Mouse (Mus musculus) limb, embryonic 15.5 days (tissue): ENCODE data around the gene C1qb. TPM values are rescaled to one million over a fixed set of nuclear protein-coding genes. Genes with fewer than 3 reads are reported as not detected.

Source experiments
- ATAC-seq: fragments of 200-750 bp; cut with Nextera tagmentation; 2 replicates; pipeline ENCODE4 v1.8.0; 2017; ENCODE audit warnings: low read depth, moderate TSS enrichment; ENCODE audit not compliant: insufficient number of reproducible peaks, low FRiP score, low TSS enrichment
- H3K27ac ChIP-seq: fragments of 300-500 bp; sonication (generic); 2 replicates; pipeline ENCODE4 v1.5.1; 2015; ENCODE audit warnings: moderate library complexity, mild to moderate bottlenecking, inconsistent platforms
- H3K27me3 ChIP-seq: fragments of 300-500 bp; sonication (generic); 2 replicates; pipeline ENCODE4 v1.6.1; 2015; ENCODE audit warnings: inconsistent platforms
- H3K36me3 ChIP-seq: fragments of 300-500 bp; sonication (generic); 2 replicates; pipeline ENCODE4 v1.6.1; 2015; ENCODE audit warnings: inconsistent platforms
- H3K4me1 ChIP-seq: fragments of 300-500 bp; sonication (generic); 2 replicates; pipeline ENCODE4 v1.6.1; 2015; ENCODE audit warnings: inconsistent platforms
- H3K4me2 ChIP-seq: fragments of 300-500 bp; sonication (generic); 2 replicates; pipeline ENCODE4 v1.6.1; 2015; ENCODE audit warnings: mild to moderate bottlenecking, inconsistent platforms
- H3K4me3 ChIP-seq: fragments of 300-500 bp; sonication (generic); 2 replicates; pipeline ENCODE4 v1.5.1; 2015; ENCODE audit warnings: mild to moderate bottlenecking, inconsistent platforms
- H3K9ac ChIP-seq: fragments of 300-500 bp; sonication (generic); 2 replicates; pipeline ENCODE4 v1.6.1; 2015; ENCODE audit warnings: inconsistent platforms
- H3K9me3 ChIP-seq: fragments of 300-500 bp; sonication (generic); 2 replicates; pipeline ENCODE4 v1.6.1; 2016; ENCODE audit warnings: inconsistent platforms
- WGBS: fragments of 180-500 bp; shearing (Covaris S2); methylation state at CpG from one replicate; pipeline ENCODE4 v1.1.7; 2015; 5-methylcytosine and 5-hydroxymethylcytosine counted together
- polyA plus RNA-seq: library from polyadenylated mRNA; unstranded; fragments of >200 nt; fragmentation: Nextera tagmentation; extraction: Ambion mirVana; gene quantifications from 2 replicates; pipeline ENCODE4 v1.2.1, GENCODE M21; 2015

Gene C1qb
- polyA plus RNA-seq, 1 experiment from 2014 or later, result 75.5 TPM

GRCm38 (mm10) chr4:136864751-136865470 lies 21.1 kb downstream of the C1qb start:
- H3K27me3 ChIP-seq, result peaks cover 9% of the 10 kb centered on the region
- no peak overlapping the region for H3K27ac ChIP-seq
- H3K9me3 ChIP-seq, result no peaks in the 10 kb centered on the region
- 7% methylated on average over 15 of the region's 15 CpGs for WGBS
- H3K9ac ChIP-seq, result no peak overlapping the region
- H3K4me1 ChIP-seq, result peaks cover 14% of the 10 kb centered on the region
- no peak overlapping the region for H3K4me3 ChIP-seq
- no peak for ATAC-seq
- no peak overlapping the region for H3K4me2 ChIP-seq
- no peaks in the 10 kb centered on the region for H3K36me3 ChIP-seq

- WGBS, result 47% methylated on average over 9 of the region's 9 CpGs
- no peak overlapping the region for H3K9ac ChIP-seq
These were observed 22.5 kb downstream of the C1qb start for GRCm38 (mm10) chr4:136863517-136863916.

GRCm38 (mm10) chr4:136862411-136862810 lies 23.6 kb downstream of the C1qb start:
- Histone ChIP-seq H3K27me3 (peaks cover 9% of the 10 kb centered on the region), H3K27ac (no peak overlapping the region), H3K4me3 (no peak overlapping the region), H3K4me1 (peaks cover 14% of the 10 kb centered on the region), H3K4me2 (no peak overlapping the region), H3K36me3 (no peaks in the 10 kb centered on the region), H3K9ac (no peak overlapping the region), H3K9me3 (no peaks in the 10 kb centered on the region)
- 73% methylated on average over 2 of the region's 2 CpGs for WGBS
- ATAC-seq, result no peak

More at GRCm38 (mm10) chr4:136863517-136863916, 22.5 kb downstream of the C1qb start:
- H3K36me3 ChIP-seq, result no peaks in the 10 kb centered on the region
- no peaks in the 10 kb centered on the region for H3K9me3 ChIP-seq
- peaks cover 9% of the 10 kb centered on the region for H3K27me3 ChIP-seq
- ATAC-seq, result no peak
- no peak overlapping the region for H3K4me3 ChIP-seq
- H3K27ac ChIP-seq, result no peak overlapping the region
- H3K4me1 ChIP-seq, result peaks cover 14% of the 10 kb centered on the region
- no peak overlapping the region for H3K4me2 ChIP-seq

GRCm38 (mm10) chr4:136861806-136862205 lies 24.2 kb downstream of the C1qb start:
- Histone ChIP-seq H3K4me1 (peaks cover 14% of the 10 kb centered on the region), H3K27me3 (peaks cover 9% of the 10 kb centered on the region), H3K36me3 (no peaks in the 10 kb centered on the region), H3K9me3 (no peaks in the 10 kb centered on the region), H3K9ac (no peak overlapping the region), H3K4me3 (no peak overlapping the region), H3K4me2 (no peak overlapping the region), H3K27ac (no peak overlapping the region)
- ATAC-seq, result no peak
- 12% methylated on average over 17 of the region's 17 CpGs for WGBS

DNA sequence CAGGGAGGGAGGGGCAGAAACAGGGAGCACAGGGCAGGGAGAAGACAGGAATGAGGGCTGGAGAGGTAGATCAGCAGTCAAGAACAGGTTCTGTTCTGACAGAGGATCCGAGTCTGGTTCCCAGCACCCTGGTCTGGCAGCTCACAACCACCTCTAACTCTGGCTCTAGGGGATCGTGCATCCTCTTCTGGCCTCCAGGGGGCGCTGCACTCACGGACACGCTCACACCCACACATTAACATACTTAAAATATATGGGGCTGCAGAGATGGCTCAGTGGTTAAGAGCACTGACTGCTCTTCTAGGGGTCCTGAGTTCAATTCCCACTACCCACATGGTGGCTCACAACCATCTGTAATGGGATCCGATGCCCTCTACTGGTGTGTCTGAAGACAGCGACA lies 26.0 kb downstream of the C1qb start:
- H3K36me3 ChIP-seq, result no peaks in the 10 kb centered on the region
- H3K9me3 ChIP-seq, result no peaks in the 10 kb centered on the region
- WGBS, result 86% methylated on average over 7 of the region's 7 CpGs
- H3K4me1 ChIP-seq, result peaks cover 13% of the 10 kb centered on the region
- no peak overlapping the region for H3K4me3 ChIP-seq
- no peak overlapping the region for H3K27ac ChIP-seq
- H3K9ac ChIP-seq, result no peak overlapping the region
- peaks cover 9% of the 10 kb centered on the region for H3K27me3 ChIP-seq
- ATAC-seq, result no peak
- H3K4me2 ChIP-seq, result no peak overlapping the region

DNA sequence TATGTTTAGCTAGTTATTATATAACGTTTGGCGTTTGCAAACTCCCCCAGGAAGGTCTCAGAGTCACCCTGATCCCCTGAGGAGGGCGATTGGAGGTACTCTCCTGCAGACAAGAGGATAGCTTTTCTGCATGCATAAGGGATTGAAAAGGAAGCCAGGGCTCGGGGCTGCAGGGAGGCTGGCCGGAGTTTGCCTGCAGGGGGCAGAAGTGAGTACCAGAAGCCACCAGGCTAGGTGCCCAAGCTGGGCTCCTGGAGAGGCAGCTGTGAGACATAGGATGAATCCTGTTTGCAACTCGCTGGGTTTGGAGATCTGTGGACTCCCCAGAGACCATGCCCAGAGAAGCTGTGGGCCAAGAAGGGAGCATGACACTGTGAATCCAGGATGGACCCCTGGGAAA lies 30.9 kb downstream of the C1qb start:
- no peaks in the 10 kb centered on the region for H3K27me3 ChIP-seq
- no peak for ATAC-seq

DNA sequence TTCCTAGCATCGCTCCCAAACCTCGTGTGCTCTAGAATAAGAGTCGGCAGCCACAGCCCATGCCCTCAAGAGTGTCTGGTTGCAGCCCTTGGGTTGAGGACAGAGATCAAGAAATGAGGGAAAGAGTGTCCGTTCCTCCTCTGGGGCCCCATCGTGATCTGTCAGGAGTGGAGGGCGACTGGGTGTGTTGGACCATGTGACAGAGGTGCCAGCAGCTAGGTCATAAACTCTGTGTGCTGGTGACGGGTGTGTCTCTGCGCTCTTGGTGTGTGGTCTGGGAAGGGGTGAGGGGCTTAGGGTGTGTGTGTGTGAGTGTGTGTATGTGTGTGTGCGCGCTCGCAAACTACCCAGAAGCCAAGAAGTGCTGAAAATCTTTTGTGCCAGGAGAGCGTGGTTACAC lies 33.0 kb downstream of the C1qb start:
- no peak overlapping the region for H3K4me3 ChIP-seq
- 57% methylated on average over 12 of the region's 12 CpGs for WGBS
- H3K9ac ChIP-seq, result no peak overlapping the region
- no peak overlapping the region for H3K4me2 ChIP-seq
- no peak overlapping the region for H3K27ac ChIP-seq
- H3K4me1 ChIP-seq, result no peaks in the 10 kb centered on the region
- no peak for ATAC-seq
- H3K9me3 ChIP-seq, result no peaks in the 10 kb centered on the region
- no peaks in the 10 kb centered on the region for H3K27me3 ChIP-seq
- no peaks in the 10 kb centered on the region for H3K36me3 ChIP-seq

More for the DNA sequence above, 30.9 kb downstream of the C1qb start:
- Histone ChIP-seq H3K4me3 (no peak overlapping the region), H3K9me3 (no peaks in the 10 kb centered on the region), H3K4me2 (no peak overlapping the region), H3K36me3 (no peaks in the 10 kb centered on the region), H3K4me1 (no peaks in the 10 kb centered on the region), H3K27ac (no peak overlapping the region), H3K9ac (no peak overlapping the region)
- WGBS, result 37% methylated on average over 6 of the region's 6 CpGs

GRCm38 (mm10) chr4:136852119-136852518 lies 33.9 kb downstream of the C1qb start:
- H3K4me2 ChIP-seq, result no peak overlapping the region
- 43% methylated on average over 5 of the region's 5 CpGs for WGBS
- no peak overlapping the region for H3K9ac ChIP-seq
- no peaks in the 10 kb centered on the region for H3K4me1 ChIP-seq
- no peak for ATAC-seq
- H3K9me3 ChIP-seq, result no peaks in the 10 kb centered on the region
- no peak overlapping the region for H3K27ac ChIP-seq
- no peaks in the 10 kb centered on the region for H3K27me3 ChIP-seq
- no peak overlapping the region for H3K4me3 ChIP-seq
- H3K36me3 ChIP-seq, result no peaks in the 10 kb centered on the region

- WGBS, result 51% methylated on average over 4 of the region's 4 CpGs
- Histone ChIP-seq H3K27me3 (no peaks in the 10 kb centered on the region), H3K4me3 (no peak overlapping the region)
These were observed 37.4 kb downstream of the C1qb start for GRCm38 (mm10) chr4:136848565-136848964.

GRCm38 (mm10) chr4:136847166-136847565 lies 38.8 kb downstream of the C1qb start:
- 80% methylated on average over 6 of the region's 6 CpGs for WGBS

More at GRCm38 (mm10) chr4:136848565-136848964, 37.4 kb downstream of the C1qb start:
- Histone ChIP-seq H3K36me3 (no peaks in the 10 kb centered on the region), H3K9ac (no peak overlapping the region), H3K4me1 (no peaks in the 10 kb centered on the region), H3K4me2 (no peak overlapping the region), H3K27ac (no peak overlapping the region), H3K9me3 (no peaks in the 10 kb centered on the region)
- ATAC-seq, result no peak

DNA sequence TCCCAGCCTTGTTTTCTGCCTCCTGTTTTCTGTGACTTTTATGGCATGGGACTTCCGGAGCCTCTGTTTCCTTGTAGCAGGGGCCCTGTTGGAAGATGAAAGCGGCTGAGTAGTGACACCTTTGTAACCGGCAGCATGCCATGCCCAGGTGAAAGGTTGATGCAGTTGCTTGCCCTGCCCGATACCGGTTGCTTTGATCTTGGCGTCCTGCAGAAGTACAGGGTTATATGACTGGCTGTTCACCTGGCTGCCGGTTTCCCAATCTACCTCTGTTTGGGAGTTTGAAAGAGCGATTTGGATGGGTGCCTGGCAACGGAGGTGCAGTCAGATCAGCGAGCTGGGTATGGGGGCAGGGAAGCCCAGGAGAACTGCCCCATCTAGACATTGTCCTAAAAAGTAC lies 43.2 kb downstream of the C1qb start:
- H3K4me1 ChIP-seq, result peaks cover under 1% of the 10 kb centered on the region; the same call in 1 of the 2 replicates
- no peak overlapping the region for H3K4me2 ChIP-seq
- no peaks in the 10 kb centered on the region for H3K36me3 ChIP-seq
- ATAC-seq, result no peak
- H3K27ac ChIP-seq, result no peak overlapping the region
- H3K9ac ChIP-seq, result no peak overlapping the region
- WGBS, result 58% methylated on average over 10 of the region's 10 CpGs
- H3K9me3 ChIP-seq, result no peaks in the 10 kb centered on the region
- H3K27me3 ChIP-seq, result peaks cover 15% of the 10 kb centered on the region
- no peak overlapping the region for H3K4me3 ChIP-seq

More at GRCm38 (mm10) chr4:136847166-136847565, 38.8 kb downstream of the C1qb start:
- ATAC-seq, result no peak
- no peaks in the 10 kb centered on the region for H3K27me3 ChIP-seq
- H3K4me1 ChIP-seq, result no peaks in the 10 kb centered on the region
- no peaks in the 10 kb centered on the region for H3K9me3 ChIP-seq
- no peaks in the 10 kb centered on the region for H3K36me3 ChIP-seq
- H3K27ac ChIP-seq, result no peak overlapping the region
- H3K4me2 ChIP-seq, result no peak overlapping the region
- no peak overlapping the region for H3K9ac ChIP-seq
- H3K4me3 ChIP-seq, result no peak overlapping the region

DNA sequence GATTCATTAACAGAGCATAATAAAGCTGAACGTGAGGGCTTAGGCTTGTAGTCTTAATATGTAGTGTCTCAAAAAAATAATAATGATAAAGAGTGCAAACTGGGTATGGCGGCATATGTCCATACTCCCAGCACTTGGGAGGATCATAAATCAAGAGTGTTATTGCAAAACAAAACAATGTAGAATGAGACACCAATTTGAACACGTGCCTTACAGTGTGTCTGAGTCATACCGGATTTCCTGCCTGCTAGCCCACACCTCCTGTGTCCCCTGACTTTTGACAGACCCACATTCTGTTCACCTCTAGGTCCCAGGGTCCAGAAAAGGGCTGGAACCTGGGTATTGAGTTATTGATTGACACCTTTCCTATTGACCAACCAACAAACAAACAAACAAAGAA lies 44.0 kb downstream of the C1qb start:
- Histone ChIP-seq H3K27me3 (peaks cover 19% of the 10 kb centered on the region), H3K4me2 (no peak overlapping the region), H3K4me1 (peaks cover 7% of the 10 kb centered on the region; the same call in 1 of the 2 replicates), H3K9me3 (no peaks in the 10 kb centered on the region), H3K36me3 (no peaks in the 10 kb centered on the region), H3K4me3 (no peak overlapping the region), H3K27ac (no peak overlapping the region), H3K9ac (no peak overlapping the region)
- no peak for ATAC-seq
- WGBS, result 61% methylated on average over 4 of the region's 4 CpGs
